Mouse (Mus musculus): ENCODE measurements around the gene Tnr.

The Tnr gene

DNA sequence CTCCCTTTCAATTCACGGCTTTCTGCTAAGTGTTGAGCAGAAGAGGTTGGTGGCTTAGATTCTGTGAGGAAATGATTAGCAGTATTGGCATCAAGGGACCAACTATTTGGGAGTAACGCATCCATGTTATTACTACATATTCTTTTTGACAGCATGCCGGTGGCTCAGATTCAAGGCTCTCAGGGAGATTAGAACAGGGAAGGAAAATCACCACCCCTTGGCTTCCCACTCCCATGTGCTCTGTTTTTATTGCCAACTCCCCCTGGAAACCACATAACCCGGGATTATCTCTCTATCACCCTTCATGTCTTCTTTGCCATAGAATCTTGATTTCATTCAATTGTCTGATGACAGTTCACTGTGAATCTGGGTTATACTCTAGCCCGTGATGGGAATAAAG lies 276.8 kb downstream of the Tnr start:
- no peak for DNase-seq (ENCODE audit: low spot score)

DNA sequence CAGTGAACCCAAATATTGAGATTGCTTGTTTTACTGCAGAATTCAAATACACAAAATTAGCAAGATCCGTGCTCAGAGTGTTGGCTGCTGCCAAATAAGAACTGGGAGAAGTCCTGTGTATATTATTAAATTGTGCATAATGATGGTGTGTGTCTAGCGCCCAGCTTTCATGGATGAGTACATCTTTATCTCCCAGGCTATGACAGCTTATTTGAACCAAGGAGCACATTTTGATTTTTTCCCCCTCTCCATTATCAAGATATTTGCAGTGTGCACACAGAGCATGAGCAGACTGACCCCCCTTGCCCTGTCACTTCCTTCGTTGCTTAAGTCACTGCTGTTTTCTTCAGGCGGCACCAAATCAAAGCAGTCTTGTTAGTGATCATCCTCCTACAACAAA lies 278.2 kb downstream of the Tnr start:
- no peak for DNase-seq (ENCODE audit: low spot score)

DNA sequence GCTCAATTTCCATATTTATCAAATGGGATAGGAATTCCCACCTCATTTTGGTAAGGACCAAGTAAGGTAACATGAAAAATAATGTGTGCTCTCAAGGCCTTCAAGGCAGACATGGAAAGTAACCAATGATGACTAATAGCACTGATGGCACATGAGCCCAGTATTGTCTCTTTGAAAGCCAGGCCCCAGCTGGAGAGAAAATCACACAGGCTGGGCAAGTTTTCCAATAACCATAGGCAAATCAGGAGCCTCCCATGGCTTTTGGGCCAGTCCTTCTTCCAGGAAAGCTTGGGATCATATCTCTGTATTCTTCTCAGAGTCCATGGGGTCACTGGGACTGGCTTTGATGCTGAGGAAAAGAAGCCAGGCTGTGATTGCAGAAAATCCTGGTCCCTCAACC lies 280.1 kb downstream of the Tnr start:
- DNase-seq (ENCODE audit: low spot score) = no peak

DNA sequence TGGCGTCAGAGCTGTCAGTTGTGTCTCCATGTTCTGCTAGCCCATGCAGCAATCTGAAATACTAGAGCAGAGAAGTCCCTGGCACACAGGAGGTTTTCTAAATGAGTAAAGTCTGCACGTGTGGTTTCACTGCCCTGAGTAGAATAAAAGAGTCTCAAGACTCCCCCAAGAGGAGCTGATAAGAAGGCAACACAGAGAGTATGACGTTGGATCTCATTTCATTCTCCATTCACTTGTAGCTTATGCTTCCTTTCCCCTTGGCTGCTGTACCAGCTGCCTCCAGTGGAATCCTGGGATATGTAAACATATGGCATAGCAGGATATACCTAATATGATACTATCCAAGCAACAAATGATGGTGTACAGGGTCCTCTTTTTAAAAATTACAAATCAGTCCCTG lies 285.9 kb downstream of the Tnr start:
- DNase-seq (ENCODE audit: low spot score) = no peak

DNA sequence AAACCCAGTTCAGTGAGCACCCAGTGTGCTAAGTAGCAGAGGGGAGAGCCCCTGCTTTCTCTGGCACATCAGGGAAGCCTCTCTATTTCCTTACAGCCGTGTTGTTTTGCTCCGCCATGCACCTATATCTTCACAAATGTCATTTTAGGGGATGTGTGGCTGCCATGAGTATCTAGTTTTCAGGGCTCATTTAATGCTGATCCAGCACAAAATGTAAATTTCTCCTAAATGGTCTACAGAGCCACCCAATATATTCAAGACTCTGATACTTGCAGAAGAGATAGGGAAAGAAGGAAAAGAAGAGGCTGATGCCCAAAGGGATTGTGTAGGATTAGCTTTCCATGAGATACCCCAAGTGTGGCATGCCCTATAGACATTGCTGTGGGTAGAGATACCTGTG lies 288.2 kb downstream of the Tnr start:
- no peak for DNase-seq (ENCODE audit: low spot score)

DNA sequence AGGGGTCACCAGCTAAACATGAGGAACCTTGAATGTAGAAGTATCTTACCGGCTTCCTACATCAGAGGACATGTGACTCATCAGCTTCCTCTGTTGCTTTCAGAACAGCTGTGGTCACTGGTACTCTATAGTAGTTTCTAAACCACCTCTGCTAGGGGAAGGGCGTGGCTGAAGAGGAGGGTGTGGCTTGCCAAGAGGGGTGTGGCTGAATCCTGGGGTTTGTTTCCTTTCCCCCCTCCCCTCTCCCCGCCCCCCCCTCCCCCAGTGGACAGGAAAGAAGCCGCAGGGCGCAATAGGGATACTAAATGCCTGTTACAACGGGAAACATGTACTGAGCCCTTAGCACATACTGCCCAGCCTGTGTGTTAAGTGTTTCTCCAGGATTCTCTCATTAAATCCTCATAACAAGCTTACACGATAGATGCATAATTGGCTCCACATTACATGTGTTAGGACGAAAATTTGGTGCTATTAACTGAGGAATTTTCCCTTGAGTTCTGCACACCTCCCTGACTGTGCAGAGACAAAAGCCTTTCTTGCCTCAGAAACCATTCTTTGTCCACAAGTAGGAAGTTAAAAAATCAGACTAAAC lies 289.3 kb downstream of the Tnr start:
- no peak for DNase-seq (ENCODE audit: low spot score)

DNA sequence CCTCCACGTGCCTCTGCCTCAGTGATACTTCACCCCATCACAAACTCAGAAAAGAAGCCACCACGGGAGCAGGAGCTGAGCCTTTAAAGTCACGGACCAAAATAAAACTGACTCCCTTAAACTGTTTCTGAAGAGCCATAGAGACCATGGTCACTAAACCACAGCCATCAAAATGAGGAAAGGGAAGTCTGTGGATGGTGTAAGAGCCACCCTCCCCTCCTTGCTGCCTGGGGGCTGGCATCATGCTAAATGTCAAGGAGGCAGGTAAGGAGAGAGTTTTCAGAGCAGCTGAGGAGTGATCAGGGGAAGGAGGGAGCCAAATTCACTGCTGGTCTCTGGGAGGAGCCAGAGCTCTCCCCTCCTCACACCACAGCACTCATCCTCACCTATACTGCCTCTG lies 290.8 kb downstream of the Tnr start:
- no peak for DNase-seq (ENCODE audit: low spot score)

DNA sequence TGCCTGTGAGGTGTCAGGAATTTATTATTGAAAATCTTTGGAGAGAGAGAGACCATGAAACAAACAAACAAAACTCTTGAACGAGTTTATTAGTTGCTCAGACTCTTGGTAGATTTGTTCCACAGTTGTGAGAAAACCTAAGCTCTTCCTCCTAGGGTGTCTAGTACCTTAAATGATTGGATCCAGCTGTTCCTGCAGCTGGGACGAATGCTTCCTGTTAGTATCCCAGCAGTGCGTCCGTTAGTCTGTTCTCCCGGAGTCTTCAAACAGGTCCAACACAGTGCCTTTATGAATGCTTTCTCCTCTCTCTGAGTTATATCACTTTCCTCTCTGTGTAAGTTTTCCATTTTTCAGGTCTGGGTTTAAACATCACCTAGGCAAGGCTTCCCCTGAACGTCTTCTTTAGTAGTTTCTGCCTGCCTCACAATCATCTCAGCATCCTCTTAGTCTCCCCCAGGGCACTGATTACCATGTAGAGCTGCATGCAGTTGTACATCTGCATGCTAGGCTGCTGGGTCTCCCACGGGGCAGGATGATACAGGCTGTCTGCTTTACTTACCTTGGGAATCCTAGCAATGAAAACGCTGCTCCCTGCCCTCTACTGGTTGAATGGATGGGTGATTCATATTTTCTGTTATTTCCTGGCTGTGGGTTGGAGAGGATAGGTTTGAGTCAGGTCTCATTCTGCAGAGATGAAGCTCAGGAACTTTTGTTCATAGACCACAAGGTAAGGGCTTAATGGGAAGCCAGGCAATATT lies 293.2 kb downstream of the Tnr start:
- no peak for DNase-seq (ENCODE audit: low spot score)

DNA sequence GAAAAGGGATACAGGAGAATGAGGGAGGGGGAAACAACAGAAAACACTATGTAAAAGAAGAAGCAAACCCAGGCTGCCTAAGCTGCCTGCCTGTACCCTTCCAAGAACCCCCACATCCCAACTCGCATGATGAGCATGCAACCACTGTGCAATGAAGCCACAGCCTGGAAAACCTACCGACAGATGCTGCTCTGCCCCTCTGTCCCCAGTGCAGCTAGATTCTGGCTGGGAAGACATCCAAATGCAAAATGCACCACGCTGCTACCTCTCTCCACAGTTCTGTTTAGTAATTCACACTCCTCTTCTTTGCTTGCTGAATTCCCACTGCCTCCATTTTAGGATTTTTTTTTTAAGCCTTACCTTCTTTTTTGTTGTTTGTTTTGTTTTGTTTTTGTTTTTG lies 295.9 kb downstream of the Tnr start:
- DNase-seq (ENCODE audit: low spot score) = no peak

DNA sequence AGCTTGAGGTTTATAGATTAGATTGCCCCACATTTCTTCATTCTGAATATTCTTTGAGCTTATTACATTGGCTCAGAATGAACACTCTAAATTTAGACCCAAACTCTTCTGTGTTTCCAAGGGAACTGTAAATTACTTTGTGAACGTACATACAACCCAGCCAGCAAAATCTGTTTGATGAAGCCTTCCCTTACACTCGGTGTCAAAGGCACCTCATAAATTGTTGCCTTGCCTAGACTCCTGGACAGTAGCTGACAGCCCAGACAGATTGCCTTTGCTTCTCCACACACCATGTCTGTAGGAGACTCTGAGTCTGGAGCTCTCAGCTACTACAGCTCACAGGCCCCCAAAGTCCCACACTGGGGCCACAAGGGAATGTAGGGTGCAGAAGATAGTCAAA lies 298.8 kb downstream of the Tnr start:
- no peak for DNase-seq (ENCODE audit: low spot score)

DNA sequence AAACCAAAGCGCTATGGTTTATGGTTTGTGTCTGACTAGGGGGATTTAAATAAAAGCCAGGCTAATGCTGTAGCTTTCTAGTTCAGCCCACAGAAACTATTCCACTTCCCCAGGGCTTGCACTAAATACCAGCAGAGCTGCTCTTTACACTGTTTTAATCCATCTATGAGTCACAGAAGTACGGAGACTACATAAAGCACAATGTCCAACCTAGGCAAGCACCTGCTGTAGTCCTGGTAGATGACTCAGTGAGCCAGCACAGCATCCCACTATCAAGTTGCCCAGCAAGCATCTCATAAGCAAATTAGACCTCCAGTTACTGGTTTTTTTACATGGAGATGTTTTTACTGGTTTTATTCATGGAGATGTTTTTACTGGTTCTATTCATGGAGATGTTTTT lies 305.0 kb downstream of the Tnr start:
- DNase-seq (ENCODE audit: low spot score) = no peak

DNA sequence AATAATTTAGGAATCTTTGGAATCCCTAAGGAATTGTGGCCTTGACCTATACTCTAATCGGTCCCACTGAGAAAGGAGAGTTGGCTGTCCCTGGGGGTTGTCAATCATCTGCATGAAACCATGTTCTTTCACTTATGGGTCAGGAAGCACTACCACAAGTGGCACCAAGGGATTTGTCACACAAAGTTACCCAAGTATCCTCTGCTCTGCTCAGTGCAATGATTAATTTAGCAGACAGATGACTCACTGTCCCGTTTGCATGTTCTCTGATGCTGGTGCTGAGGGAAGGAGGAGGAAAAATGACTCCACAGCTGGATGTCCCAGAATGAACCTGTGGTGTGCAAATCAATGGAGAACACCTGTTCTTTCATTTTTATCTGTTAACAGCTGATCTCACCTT lies 309.6 kb downstream of the Tnr start:
- DNase-seq (ENCODE audit: low spot score) = no peak

DNA sequence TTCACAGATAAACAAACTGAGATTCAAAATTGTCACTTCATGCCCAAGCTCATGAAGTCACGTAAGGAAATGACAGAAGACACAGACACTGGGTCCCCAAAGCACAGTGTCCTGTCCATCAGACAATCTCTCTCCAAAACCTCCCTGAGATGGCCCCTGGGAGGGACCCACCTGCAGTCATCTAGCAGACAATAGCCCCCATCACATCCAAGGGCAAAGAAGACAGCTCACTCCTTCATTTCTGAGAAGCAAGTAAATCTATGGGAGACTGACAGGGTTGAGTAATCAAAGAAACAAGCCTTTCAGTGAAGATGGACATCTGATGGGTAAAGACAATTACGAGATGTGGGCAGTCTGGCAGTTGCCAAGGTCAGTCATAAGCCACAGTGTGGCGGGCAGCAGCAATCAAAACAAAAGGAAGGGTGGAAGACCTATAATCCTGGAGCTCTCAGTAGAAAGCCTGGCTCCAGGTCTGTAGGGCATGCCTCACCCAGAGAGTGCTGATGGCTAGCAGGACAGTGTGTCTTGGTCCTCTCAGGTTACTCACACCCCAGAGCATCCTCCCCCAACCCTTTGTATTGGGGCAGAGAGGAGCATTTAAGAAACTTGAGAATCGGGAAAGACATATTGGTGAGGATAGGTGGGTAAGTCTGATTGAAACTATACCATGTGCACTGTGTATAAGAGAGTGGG lies 310.2 kb downstream of the Tnr start:
- no peak for DNase-seq (ENCODE audit: low spot score)

DNA sequence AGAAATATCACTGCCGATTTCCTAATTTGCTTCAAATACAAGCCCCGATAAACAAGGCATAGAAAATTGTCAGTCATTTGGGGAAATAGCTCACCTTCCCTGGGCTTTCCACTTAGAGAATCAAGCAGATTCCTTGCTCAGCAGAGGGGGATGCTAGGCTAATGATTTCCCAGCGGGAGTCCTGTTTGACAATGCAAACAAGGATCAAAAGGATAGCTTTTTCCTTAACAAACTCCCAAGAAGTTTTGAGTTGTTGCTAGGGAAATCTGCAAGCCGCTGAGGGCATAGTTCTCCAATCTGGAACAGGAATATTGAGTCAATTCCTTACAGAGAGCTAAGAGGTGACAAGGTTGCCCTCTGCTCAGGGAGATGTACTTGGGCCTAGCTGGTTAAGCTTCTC lies 311.6 kb downstream of the Tnr start:
- no peak for DNase-seq (ENCODE audit: low spot score)

DNA sequence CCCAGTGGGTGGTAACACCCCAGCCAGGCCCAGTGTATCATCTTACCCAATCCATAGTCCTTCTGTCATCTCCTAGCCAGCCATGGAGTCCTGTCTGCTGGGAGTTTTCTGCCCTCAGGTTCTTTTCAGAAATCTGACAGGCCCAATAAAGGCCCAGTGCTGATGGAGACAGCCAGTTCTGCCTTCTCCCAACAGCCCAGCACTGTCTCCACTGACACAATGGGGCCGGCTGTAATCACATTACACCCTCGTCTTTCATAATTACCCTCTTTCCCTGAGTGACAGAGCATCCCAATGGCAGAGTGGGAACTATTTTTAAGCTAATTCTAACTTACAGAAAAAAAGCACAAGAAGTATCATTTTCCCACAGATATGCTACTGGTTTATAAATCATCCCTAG lies 316.8 kb downstream of the Tnr start:
- no peak for DNase-seq (ENCODE audit: low spot score)

DNA sequence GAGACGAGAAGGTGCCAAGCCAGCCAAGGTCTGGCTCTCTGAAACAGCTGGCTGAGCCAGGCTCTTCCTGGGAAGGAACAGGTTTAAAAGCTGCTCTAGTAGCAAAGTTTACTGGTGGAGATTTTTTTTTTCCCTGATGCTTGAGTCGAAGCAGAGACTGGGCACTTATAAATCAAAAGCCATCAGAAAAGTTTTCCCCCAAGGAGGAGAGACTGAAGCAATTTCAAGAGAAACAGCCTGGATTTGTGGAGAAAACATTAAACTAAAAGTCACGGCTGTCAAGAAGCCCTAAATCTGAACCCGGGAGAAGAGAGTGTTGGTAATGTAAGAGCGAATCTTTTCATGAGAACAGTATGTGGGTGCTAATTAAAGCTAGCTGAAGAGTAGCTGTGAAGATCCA lies 319.3 kb downstream of the Tnr start:
- no peak for DNase-seq (ENCODE audit: low spot score)

DNA sequence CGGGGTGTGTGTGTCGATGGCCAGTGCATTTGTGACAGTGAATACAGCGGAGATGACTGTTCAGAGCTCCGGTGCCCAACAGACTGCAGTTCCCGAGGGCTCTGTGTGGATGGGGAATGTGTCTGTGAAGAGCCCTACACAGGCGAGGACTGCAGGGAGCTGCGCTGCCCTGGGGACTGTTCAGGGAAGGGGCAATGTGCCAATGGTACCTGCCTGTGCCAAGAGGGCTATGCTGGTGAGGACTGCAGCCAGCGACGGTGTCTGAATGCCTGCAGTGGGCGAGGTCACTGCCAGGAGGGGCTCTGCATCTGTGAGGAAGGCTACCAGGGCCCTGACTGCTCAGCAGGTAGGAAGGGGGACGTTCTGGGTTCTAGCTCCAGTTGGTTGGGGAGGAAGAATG lies 328.5 kb downstream of the Tnr start:
- DNase-seq (ENCODE audit: low spot score) = no peak

DNA sequence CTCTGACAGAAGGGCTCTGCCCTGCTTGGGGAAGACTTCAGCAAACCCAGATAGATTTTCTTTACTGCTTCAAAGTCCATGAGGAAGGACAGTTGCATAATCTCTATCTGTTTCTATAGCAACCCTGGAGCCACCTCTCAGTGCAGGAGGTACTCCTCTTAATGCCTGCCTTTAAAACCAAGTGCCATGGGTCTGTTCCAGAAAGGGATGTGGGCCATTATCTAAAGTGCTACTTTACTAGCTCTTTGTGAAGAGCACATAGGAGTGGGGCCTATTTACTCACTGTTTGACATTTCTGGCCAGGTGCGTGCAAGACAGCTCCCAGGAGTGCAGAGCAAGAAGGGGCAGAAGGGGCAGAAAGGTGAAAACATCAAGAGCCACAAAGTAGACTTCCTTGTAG lies 330.7 kb downstream of the Tnr start:
- DNase-seq (ENCODE audit: low spot score) = no peak

DNA sequence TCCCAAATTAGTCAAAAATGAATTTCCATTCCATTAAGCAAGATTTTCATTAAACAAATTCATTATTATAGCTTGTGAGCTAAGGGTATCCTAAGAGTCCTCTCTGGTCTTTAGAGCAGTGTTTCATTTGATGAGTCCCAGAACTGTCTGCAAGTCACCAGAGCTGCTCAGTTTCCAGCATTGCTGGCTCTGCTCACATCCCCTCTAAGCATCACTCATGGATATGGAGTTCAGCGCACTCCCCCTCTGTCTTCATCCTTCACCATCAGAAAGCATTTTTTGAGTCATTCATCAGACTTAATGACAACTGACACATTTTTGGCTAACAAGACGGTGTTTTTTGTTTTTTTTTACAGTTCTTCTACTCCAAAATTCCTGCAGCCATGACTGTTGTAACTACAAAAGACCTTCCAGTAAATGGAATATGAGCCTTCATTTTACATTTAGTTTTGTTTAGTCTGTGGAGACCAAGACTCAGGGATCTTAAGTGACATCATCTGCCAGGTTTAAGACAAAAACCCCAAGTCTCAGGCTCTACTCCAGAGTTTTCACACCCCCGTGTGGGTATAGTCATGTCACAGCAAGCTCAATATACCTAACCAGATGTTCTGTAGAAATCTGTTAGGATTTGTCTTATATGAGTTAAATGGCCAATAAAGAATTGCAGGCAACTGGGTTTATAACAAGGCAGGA lies 338.4 kb downstream of the Tnr start:
- no peak for DNase-seq (ENCODE audit: low spot score)

DNA sequence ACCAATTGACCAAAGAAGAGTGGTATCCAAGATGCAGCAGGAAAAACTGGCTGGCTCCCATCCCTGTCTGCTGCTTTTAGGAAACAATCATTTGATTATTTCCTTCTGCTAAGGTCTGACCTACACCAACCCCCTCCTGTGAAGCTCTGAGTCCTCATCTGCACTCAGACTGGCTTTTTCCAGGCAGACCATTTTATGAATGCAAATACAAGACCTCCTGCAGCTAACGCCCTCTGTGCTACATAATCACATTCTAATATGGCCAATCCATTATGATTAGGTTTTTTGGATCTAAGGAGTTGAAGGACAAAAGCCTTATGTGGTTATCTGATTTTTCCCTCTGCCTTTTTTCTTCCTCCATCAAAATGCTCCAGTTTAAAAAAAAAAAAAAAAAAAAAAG lies 342.1 kb downstream of the Tnr start:
- no peak for DNase-seq (ENCODE audit: low spot score)

DNA sequence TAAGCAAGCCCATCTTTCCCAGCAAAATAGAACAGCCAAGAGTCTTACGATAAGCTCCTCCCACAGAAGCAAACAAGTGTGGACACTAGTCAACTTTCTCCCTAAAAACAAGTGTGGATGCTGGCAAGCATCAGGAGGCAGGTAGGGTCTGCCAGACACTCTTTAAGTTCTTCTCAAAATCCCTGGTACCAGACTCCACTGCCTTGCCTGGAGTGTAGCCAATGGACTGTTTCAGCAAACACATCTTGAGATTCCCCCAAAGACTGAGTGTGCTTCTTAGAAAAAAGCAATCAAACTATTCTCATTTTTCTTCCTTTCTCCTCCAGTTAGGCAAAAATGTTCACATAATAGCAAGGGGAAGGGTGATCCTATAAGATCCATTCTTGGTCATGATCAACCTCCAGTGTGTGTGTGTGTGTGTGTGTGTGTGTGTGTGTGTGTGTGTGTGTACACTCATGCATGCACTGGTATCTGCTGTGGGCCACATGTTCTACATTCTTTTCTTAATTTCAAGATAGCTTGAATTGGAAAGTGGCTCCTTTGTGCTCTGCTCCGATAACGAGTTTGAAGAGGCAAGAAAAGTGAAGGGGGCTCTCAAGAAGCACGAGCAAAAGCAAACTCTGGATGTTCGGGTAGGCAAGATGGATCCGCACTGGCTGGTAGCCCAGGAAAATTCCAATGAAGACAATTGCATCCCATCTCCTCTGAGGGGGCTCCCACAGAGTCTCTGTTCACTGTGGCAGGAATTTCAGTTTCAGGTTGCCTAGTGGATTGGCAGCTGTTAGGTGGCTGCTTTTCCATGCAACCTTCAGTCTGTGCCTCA lies 346.3 kb downstream of the Tnr start:
- no peak for DNase-seq (ENCODE audit: low spot score)

DNA sequence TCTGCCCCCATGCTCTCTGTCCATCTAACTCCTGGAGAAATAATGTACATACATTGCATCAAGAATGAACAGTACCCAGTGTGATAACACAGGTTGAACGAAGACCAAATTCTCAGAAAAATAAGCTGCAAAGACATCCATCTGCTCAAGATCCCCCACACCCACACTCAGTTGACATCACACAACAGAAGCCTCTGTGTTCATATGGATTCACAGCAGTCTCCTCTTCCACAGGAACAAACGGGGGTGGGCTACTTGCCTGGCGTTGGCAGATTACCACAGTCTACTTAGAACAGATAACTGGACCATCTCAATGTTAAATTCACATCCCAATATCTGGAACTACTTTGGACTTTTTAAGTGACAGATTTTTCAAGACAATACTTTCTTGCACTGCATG lies 349.3 kb downstream of the Tnr start:
- no peak for DNase-seq (ENCODE audit: low spot score)

All from ovary, postnatal 10 days (tissue).